Mouse (Mus musculus) CH12.LX (cell line): ENCODE results near the gene Hecw1. TPM values are rescaled to one million over a fixed set of nuclear protein-coding genes. Genes with fewer than 3 reads are reported as not detected.

ENCODE experiments used
- DNase-seq: peaks from one replicate; pipeline ENCODE4 v3.0.0-alpha.2; 2013; ENCODE audit errors: extremely low read depth
- H3K27ac ChIP-seq: 2 replicates; pipeline ENCODE4 v1.5.1; 2012; ENCODE audit warnings: low read depth, mild to moderate bottlenecking, control low read depth, moderate library complexity; ENCODE audit not compliant: insufficient read depth
- H3K27me3 ChIP-seq: replicated peaks from 2 replicates; pipeline ENCODE3; 2012; ENCODE audit warnings: inconsistent platforms
- H3K36me3 ChIP-seq, 2 experiments: replicated peaks in 1 of 2; 2 replicates each; pipeline versions ENCODE3 to v1.6.1; 2012; ENCODE audit warnings: inconsistent platforms in 1 of 2, low read length in 1 of 2, mild to moderate bottlenecking in 1 of 2, mixed read lengths in 1 of 2, moderate library complexity in 1 of 2; ENCODE audit not compliant: control insufficient read depth in 1 of 2, insufficient read depth in 1 of 2
- H3K4me1 ChIP-seq, 2 experiments: 2 replicates each; pipeline ENCODE4 v1.6.1; 2012; ENCODE audit warnings: inconsistent platforms in 1 of 2, moderate library complexity in 1 of 2; ENCODE audit not compliant: insufficient read depth in 2 of 2, control insufficient read depth in 1 of 2
- H3K4me2 ChIP-seq: 2 replicates; pipeline ENCODE4 v1.6.1; 2012; ENCODE audit warnings: low read depth, mild to moderate bottlenecking, control low read depth; ENCODE audit not compliant: poor library complexity, insufficient read depth, severe bottlenecking
- H3K4me3 ChIP-seq, 3 experiments: fragments of 150-350 bp in 1 of 3; sonication (generic) in 1 of 3; replicated peaks in 1 of 3; 2 replicates each; pipeline versions ENCODE3 to v1.5.1; 2011 to 2012; ENCODE audit warnings: low read depth in 2 of 3, low read length in 2 of 3, mild to moderate bottlenecking in 2 of 3, moderate library complexity in 2 of 3, control low read depth in 1 of 3, improper control_type of control experiment in 1 of 3, inconsistent platforms in 1 of 3, mixed read lengths in 1 of 3; ENCODE audit not compliant: poor library complexity in 1 of 3
- H3K79me2 ChIP-seq: replicated peaks from 2 replicates; pipeline ENCODE4 v1.6.1; 2012; ENCODE audit warnings: mild to moderate bottlenecking, moderate library complexity; ENCODE audit not compliant: control insufficient read depth, poor library complexity, insufficient read depth, severe bottlenecking; ENCODE audit errors: extremely low read depth
- H3K9ac ChIP-seq: 2 replicates; pipeline ENCODE4 v1.6.1; 2012; ENCODE audit warnings: low read depth, mild to moderate bottlenecking, control low read depth, moderate library complexity; ENCODE audit not compliant: insufficient read depth
- H3K9me3 ChIP-seq: replicated peaks from 2 replicates; pipeline ENCODE3; 2012; ENCODE audit warnings: low read length, inconsistent platforms, mixed read lengths
- CTCF ChIP-seq, 2 experiments: IDR thresholded peaks in 1 of 2; conservative IDR thresholded peaks in 1 of 2; 2 replicates each; pipeline ENCODE4 v1.5.1; 2011 to 2012; ENCODE audit warnings: low read depth in 2 of 2, low read length in 2 of 2, improper control_type of control experiment in 1 of 2, inconsistent platforms in 1 of 2, mild to moderate bottlenecking in 1 of 2, moderate library complexity in 1 of 2
- ELF1 ChIP-seq: IDR thresholded peaks from 2 replicates; pipeline ENCODE4 v1.6.1; 2014; ENCODE audit warnings: low read depth, mild to moderate bottlenecking, inconsistent platforms, low read length, improper control_type of control experiment
- ETS1 ChIP-seq: conservative IDR thresholded peaks from 2 replicates; pipeline ENCODE4 v1.6.1; 2012; ENCODE audit warnings: low read depth, mild to moderate bottlenecking, inconsistent platforms, low read length, improper control_type of control experiment, moderate library complexity
- HCFC1 ChIP-seq: IDR thresholded peaks from 2 replicates; pipeline ENCODE4 v1.6.1; 2012; ENCODE audit warnings: low read depth, mild to moderate bottlenecking, inconsistent platforms, low read length, improper control_type of control experiment
- IRF4 ChIP-seq: IDR thresholded peaks from 2 replicates; pipeline ENCODE4 v1.6.1; 2014; ENCODE audit warnings: low read depth, mild to moderate bottlenecking, inconsistent platforms, low read length, improper control_type of control experiment
- KAT2A ChIP-seq: IDR thresholded peaks from 2 replicates; pipeline ENCODE4 v1.6.1; 2012; ENCODE audit warnings: low read length, improper control_type of control experiment, inconsistent platforms; ENCODE audit not compliant: insufficient replicate concordance
- MAFK ChIP-seq: IDR thresholded peaks from 2 replicates; pipeline ENCODE4 v1.6.1; 2011; ENCODE audit warnings: low read length, improper control_type of control experiment; ENCODE audit not compliant: insufficient replicate concordance
- MXI1 ChIP-seq: IDR thresholded peaks from 2 replicates; pipeline ENCODE4 v1.6.1; 2011; ENCODE audit warnings: mild to moderate bottlenecking, low read depth, low read length, improper control_type of control experiment
- MYC ChIP-seq: IDR thresholded peaks from 2 replicates; pipeline ENCODE4 v1.6.1; 2011; ENCODE audit warnings: low read depth, mild to moderate bottlenecking, improper control_type of control experiment, low read length
- RAD21 ChIP-seq: IDR thresholded peaks from 2 replicates; pipeline ENCODE4 v1.6.1; 2011; ENCODE audit warnings: low read depth, mild to moderate bottlenecking, low read length, improper control_type of control experiment, moderate library complexity
- TCF12 ChIP-seq: IDR thresholded peaks from 2 replicates; pipeline ENCODE4 v1.6.1; 2014; ENCODE audit warnings: low read depth, mild to moderate bottlenecking, inconsistent platforms, low read length, improper control_type of control experiment
- USF1 ChIP-seq: IDR thresholded peaks from 2 replicates; pipeline ENCODE4 v1.6.1; 2014; ENCODE audit warnings: low read depth, mild to moderate bottlenecking, inconsistent platforms, low read length, improper control_type of control experiment
- ZC3H11A ChIP-seq: IDR thresholded peaks from 2 replicates; pipeline ENCODE4 v1.6.1; 2012; ENCODE audit warnings: low read depth, mild to moderate bottlenecking, inconsistent platforms, low read length, improper control_type of control experiment
- dilution Hi-C: fragments of 300-500 bp; cut with MboI; formaldehyde crosslinking; loops from 2 replicates; pipeline ENCODE4 v1.14.3; 2020; ENCODE audit warnings: low sequenced_read_pairs; ENCODE audit not compliant: extremely low pct_unique_long_range_greater_than_20kb, extremely low pct_ligation_motif_present
- in situ Hi-C: fragments of 300-500 bp; cut with MboI; formaldehyde crosslinking; loops from 3 replicates; pipeline ENCODE4 v1.14.3; 2019; ENCODE audit warnings: low sequenced_read_pairs, low pct_ligation_motif_present, low pct_unique_long_range_greater_than_20kb, mixed read lengths
- polyA plus RNA-seq: library from polyadenylated mRNA; unstranded; fragments of >175 nt; gene quantifications from 2 replicates; pipeline ENCODE4 v1.2.1, GENCODE M21; 2012; ENCODE audit warnings: low read depth; ENCODE audit not compliant: insufficient read length
- total RNA-seq, 2 experiments: library from RNA; depleted of rRNA; stranded (reverse); fragments of 300-350 nt in 1 of 2; fragments of >200 nt in 1 of 2; gene quantifications; 2 replicates each; pipeline ENCODE4 v1.2.3; 2012 to 2014

Hecw1 gene
- total and polyA plus RNA-seq, 3 experiments: not detected

GRCm38 (mm10) chr13:14552628-14553027 lies 29.6 kb upstream of the Hecw1 start:
- Histone ChIP-seq H3K36me3 (no peaks in the 10 kb centered on the region), H3K27ac (no peak overlapping the region), H3K9me3 (no peaks in the 10 kb centered on the region), H3K4me1 (peaks cover 0 to 3% of the 10 kb centered on the region in 2 experiments; a peak in 1 of 4 replicates), H3K9ac (no peak overlapping the region), H3K4me2 (no peak overlapping the region), H3K27me3 (no peaks in the 10 kb centered on the region), H3K79me2 (no peaks in the 10 kb centered on the region), H3K4me3 (no peak overlapping the region)
- DNase-seq: no peak
- dilution Hi-C loops (no loop called here), in situ Hi-C loops (no loop called here)
- TF ChIP-seq RAD21: no peak
- TF ChIP-seq MAFK: no peak
- TF ChIP-seq ELF1: no peak
- no peak for TF ChIP-seq CTCF (conservative IDR thresholded peaks at IDR 0.05 in 1 of 2, IDR thresholded peaks at IDR 0.05 in 1 of 2; ENCODE audit: low read depth in 2 of 2, low read length in 2 of 2)
- no peak for TF ChIP-seq IRF4
- no peak for TF ChIP-seq HCFC1
- TF ChIP-seq USF1: no peak
- no peak for TF ChIP-seq KAT2A

GRCm38 (mm10) chr13:14542860-14543259 lies 19.8 kb upstream of the Hecw1 start:
- TF ChIP-seq USF1 (no peak), MYC (no peak), ZC3H11A (no peak), ELF1 (no peak), KAT2A (no peak), MXI1 (no peak), ETS1 (no peak)
- Histone ChIP-seq H3K27ac (no peak overlapping the region), H3K4me3 (no peak overlapping the region), H3K27me3 (no peaks in the 10 kb centered on the region), H3K4me2 (no peak overlapping the region), H3K36me3 (no peaks in the 10 kb centered on the region), H3K9me3 (no peaks in the 10 kb centered on the region), H3K79me2 (no peaks in the 10 kb centered on the region), H3K9ac (no peak overlapping the region), H3K4me1 (no peaks in the 10 kb centered on the region)
- no peak for DNase-seq
- dilution Hi-C loops (no loop called here), in situ Hi-C loops (no loop called here)

GRCm38 (mm10) chr13:14522128-14522905 lies 711 bp downstream of the Hecw1 start:
- TF ChIP-seq TCF12: no peak
- H3K4me2 ChIP-seq: no peak overlapping the region
- dilution Hi-C loops (no loop called here), in situ Hi-C loops (no loop called here)
- DNase-seq: no peak
- H3K27me3 ChIP-seq: no peaks in the 10 kb centered on the region
- no peaks in the 10 kb centered on the region; a peak in 1 of 4 replicates for H3K4me1 ChIP-seq
- no peaks in the 10 kb centered on the region for H3K9me3 ChIP-seq
- H3K79me2 ChIP-seq: no peaks in the 10 kb centered on the region
- H3K9ac ChIP-seq: no peak overlapping the region
- no peak overlapping the region for H3K27ac ChIP-seq
- H3K36me3 ChIP-seq: no peaks in the 10 kb centered on the region
- no peak overlapping the region for H3K4me3 ChIP-seq
